Mouse (Mus musculus) lung, adult 18-20 months (tissue): ENCODE data around the gene Tbc1d20.
"Not testable (repeated sequence)": the region's sequence is repeated elsewhere in the genome, so short reads cannot be mapped to it uniquely, and the experiment has no call there.

Experiments
- DNase-seq, 2 experiments: peaks; one replicate each; pipeline ENCODE4 v3.0.0; 2022; ENCODE audit warnings: mixed read lengths in 2 of 2

Gene Tbc1d20

GRCm38 (mm10) chr2:152293727-152294475 lies at the start of gene Tbc1d20:
Tbc1d20 (plus strand) TSS chr2:152293828.
- peak; percentile 91 to 92 for DNase-seq

DNA sequence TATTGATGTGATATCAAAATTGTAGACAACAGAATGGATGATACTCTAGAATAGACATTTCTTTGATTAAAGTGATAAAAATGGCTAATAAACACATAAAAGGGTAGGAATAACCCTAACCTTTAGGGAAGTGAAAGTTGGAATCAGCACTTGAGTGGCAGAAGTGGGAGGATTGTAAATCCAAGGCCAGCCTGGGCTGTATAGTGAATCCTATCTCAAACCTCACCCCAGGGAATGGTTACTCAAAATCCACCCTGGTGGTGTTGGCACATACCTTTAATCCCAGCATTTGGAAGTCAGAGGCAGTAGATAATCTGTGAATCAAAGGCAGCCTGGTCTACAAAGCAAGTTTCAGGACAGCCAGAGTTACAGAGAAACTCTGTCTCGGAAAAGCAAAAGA lies 46.4 kb upstream of the Tbc1d20 start:
- DNase-seq, result no peak

- no peak for DNase-seq
Measured at GRCm38 (mm10) chr2:152250511-152250910, 43.1 kb upstream of the Tbc1d20 start.

GRCm38 (mm10) chr2:152259739-152260138 lies 33.9 kb upstream of the Tbc1d20 start:
- DNase-seq, result no peak

DNA sequence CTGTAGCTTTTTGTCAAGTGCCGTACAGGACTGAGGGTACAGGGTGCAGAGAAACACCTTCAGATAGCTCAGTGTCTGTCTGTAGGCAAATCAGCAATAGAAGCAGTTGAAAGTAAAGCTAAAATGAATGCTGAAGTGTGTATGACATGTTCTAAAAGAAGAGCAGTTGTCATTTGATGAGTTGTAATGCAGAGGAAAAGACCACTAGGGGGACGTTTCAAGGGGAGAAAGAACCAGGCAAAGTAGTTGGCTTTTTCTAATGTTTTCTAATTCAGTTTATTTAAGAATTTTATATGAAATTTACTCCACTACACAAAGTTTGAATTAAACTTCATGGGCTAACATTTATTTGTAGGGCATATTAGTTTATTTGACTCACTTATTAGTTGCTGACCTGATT lies 20.0 kb upstream of the Tbc1d20 start:
- no peak for DNase-seq

GRCm38 (mm10) chr2:152281407-152281806 lies 12.2 kb upstream of the Tbc1d20 start:
- no peak for DNase-seq

DNA sequence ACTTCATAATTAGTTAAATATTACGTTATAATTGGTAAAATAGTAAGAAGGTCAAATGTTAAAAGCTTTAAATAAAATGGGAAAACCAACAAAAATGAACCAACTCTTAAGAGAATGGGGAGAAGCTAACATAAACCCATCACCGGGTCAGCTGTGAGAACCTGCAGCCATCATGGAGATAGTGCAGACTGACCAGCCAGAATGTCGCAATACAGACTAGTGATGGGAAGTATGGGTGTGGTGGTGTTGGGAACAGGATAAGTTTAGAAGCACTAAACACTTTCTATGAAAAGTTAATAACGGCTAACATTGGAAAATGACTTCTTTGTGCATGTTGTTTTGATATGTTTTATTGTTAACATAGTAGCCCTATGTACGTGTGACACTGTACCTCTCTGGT lies 6.1 kb upstream of the Tbc1d20 start:
- no peak for DNase-seq

- DNase-seq, result no peak
Measured at GRCm38 (mm10) chr2:152288046-152288445, 5.6 kb upstream of the Tbc1d20 start.

GRCm38 (mm10) chr2:152289623-152290022 lies 4.0 kb upstream of the Tbc1d20 start:
- DNase-seq, result not testable (repeated sequence)

DNA sequence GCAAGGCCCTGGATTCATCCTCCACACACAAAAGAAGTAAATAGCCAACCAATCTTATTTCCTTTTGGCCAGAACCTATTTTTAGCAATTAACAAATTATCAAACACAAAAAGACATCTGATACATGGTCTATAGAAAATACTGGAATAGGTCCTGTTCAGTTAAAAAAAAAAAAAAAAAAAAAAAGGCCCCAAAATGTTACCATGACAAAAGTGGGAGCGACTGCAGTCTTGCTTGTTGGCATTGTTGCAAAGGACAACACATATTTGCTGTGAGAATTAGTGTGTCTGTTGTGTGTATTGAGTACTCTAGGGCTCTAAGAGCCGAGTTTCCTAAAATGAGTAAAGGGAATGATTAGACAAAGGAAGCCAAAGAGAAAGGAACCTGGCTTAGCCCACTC lies 1.2 kb upstream of the Tbc1d20 start:
- no peak for DNase-seq

GRCm38 (mm10) chr2:152293179-152293726 lies 375 bp upstream of the Tbc1d20 start:
- peak in 1 of 2 experiments; percentile 9 for DNase-seq

- no peak for DNase-seq
Measured at GRCm38 (mm10) chr2:152294541-152294940, 913 bp downstream of the Tbc1d20 start.

- no peak for DNase-seq
Measured at GRCm38 (mm10) chr2:152302862-152303261, 9.2 kb downstream of the Tbc1d20 start.

DNA sequence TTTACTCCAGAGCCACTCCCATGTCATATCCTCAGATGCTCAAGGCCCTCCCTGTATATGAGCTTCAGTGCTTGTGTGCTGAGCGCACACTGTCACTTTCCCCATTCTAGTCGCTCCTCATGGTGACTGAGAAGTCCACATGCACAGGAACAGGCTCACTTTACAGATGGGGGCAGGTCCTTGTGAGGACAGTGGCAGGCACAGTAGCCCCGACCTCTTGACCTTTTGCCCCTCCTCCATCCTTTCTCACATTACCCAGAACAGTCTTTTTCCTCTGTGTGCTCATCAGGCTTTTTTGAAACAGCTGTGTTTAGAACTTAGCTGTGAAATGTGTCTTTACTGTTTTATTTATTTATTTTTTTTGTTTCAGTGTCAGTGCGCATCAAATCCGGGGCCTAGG lies 10.2 kb downstream of the Tbc1d20 start:
- DNase-seq, result no peak

DNA sequence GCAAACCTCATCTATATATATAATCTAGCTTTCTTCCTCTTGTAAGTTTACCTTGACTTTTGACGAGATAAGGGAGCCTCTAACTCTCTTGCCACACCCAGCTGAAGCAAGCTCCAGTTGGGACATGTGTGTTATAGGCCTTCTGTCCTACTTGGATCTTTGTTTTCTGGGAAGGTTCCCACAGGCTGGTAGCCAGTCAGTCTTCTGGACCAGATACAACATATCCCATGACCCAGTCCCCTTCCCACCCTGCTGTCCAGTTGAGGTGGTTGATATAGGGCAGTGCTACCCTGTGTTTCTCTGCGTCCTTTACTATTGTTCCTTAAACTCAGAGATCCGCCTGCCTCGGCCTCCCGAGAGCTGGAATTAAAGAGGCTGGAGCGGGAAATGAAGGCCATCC lies 11.9 kb downstream of the Tbc1d20 start:
- no peak for DNase-seq

DNA sequence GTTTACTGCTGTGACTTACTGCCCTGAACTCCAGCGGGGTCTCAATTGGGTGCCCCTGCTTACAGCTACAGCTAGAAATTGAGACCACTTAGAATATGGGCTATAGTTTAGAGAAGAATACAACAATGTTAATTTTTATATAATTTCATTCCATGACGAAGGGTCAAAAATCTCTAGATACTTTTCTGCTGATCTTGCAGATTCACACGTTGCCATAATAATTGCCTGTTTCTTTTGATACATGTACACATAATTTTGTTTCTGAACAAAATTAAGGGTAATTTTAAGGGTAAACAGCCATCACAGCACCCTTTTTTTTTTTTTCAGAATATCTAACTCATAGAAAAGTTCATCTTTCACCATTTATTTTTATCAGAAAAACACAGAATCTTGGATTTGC lies 13.6 kb downstream of the Tbc1d20 start:
- no peak for DNase-seq

DNA sequence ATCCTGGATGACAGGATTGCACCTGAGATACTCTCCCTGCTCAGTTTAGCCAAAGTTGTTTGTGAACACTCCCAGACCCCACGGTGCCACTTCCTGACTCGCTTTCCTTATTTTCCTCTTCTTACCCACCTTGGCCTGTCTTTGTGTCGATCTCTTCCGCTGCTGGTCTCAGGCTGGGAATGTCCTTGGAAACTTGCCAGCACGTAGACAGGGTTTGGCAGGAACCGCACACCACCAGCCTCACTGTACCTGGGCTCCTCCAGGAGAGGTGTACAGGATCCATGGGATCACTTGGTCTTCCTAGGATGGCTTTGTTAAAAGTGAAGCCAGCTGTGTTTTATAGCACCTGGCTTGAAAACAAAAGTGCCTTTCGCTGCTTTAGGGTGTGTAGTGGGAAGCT lies 19.4 kb downstream of the Tbc1d20 start:
- no peak for DNase-seq

DNA sequence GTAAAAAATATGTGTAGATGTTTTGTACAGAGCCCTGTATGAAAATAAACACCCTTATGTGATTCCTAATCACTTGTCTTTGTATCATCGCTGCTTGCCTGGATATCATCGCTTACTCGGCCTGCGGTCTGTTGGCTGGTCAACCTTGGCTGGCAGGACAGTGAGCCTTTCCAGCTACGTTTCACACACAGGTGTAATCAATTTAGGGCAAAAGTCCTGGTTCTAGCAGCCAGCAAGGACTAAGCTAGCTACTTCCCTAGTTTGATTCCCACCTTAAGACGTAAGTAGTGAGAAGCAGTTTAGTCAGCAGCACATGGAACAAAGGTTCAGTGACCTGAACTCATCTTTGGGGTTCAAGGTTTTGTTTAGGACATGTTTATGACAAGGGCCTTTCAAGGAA lies 20.3 kb downstream of the Tbc1d20 start:
- DNase-seq, result no peak

DNA sequence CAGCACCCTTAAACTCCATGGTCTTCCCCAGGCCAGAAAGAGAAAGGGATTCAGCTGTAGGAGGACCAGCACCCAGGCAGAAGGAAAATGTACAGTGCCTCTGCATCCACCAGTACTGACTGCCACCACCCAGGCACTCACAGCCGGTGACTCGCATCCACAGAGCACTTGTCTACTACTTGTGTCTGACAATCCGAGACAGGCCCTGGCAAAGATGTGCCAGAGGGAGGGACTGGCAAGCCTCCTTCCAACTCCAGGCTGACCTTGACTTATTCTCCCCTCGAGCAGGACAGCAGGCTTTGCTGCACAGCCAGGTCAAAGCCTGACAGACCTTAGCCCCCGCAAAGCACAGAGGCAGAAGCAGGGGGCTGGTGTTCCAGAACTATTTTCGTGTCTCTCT lies 23.4 kb downstream of the Tbc1d20 start:
- DNase-seq, result no peak

- DNase-seq, result no peak
Measured at GRCm38 (mm10) chr2:152321558-152321957, 27.9 kb downstream of the Tbc1d20 start.

DNA sequence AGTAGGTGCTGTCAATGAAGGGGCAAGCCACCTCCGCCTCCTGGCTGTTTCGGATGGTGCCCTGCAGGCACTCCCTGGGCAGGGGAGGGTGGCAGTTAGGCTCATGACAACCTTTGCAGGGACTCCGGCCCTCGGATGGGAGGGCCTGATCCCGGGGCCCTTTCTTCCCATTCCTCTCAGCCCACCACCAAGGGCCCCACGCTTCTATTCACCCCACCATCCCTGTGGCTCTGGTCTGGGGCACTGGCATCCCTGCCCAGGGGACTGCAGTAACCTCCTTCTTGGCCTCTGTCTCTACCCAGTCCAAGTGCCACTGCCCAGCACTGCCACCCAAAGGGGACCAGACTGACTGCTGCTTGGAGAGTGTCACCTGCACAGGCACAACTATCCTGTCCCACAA lies 28.6 kb downstream of the Tbc1d20 start:
- DNase-seq, result no peak

GRCm38 (mm10) chr2:152323971-152324370 lies 30.3 kb downstream of the Tbc1d20 start:
- no peak for DNase-seq

DNA sequence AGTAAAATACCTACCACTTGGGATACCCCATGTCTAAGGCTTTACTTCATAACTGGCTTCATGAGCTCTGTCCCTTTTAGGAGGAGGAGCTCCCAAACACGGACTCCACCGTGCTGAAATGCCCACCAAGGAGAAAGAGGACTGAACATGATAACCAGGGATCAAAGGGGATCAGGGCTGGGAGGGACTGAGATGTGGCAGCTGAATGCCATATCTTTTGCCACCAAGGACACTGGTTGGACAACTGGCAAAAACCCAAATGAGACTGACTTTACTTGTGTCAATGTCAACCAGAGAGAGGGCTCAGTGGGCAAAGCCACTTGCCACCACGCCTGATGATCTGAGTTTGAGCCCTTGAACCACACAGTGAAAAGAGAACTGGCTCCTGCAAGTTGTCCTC lies 31.2 kb downstream of the Tbc1d20 start:
- no peak for DNase-seq

- DNase-seq, result no peak
Measured at GRCm38 (mm10) chr2:152326157-152326556, 32.5 kb downstream of the Tbc1d20 start.

GRCm38 (mm10) chr2:152326654-152327053 lies 33.0 kb downstream of the Tbc1d20 start:
- DNase-seq, result no peak
